Mouse (Mus musculus) MEL (cell line): ENCODE results near the gene Tssk6. TPM values are rescaled to one million over a fixed set of nuclear protein-coding genes. Genes with fewer than 3 reads are reported as not detected.

ENCODE experiments used
- DNase-seq: peaks from one replicate; pipeline ENCODE4 v3.0.0; 2011; ENCODE audit warnings: low read depth, low spot score
- H3K27ac ChIP-seq: 2 replicates; pipeline ENCODE4 v1.5.1; 2012; ENCODE audit warnings: low read depth, mild to moderate bottlenecking, control low read depth, low read length, moderate library complexity; ENCODE audit not compliant: control insufficient read depth
- H3K27me3 ChIP-seq, 2 experiments: fragments of 150-350 bp in 1 of 2; sonication (generic) in 1 of 2; 2 replicates each; pipeline ENCODE4 v1.6.1; 2012; ENCODE audit warnings: low read length in 2 of 2, mild to moderate bottlenecking in 2 of 2, improper control_type of control experiment in 1 of 2, moderate library complexity in 1 of 2; ENCODE audit not compliant: insufficient read depth in 2 of 2, control insufficient read depth in 1 of 2
- H3K36me3 ChIP-seq, 2 experiments: 2 replicates each; pipeline ENCODE4 v1.6.1; 2012 to 2014; ENCODE audit warnings: low read length in 2 of 2, improper control_type of control experiment in 1 of 2, inconsistent platforms in 1 of 2, mild to moderate bottlenecking in 1 of 2; ENCODE audit not compliant: insufficient read depth in 2 of 2, control insufficient read depth in 1 of 2
- H3K4me1 ChIP-seq, 2 experiments: fragments of 150-350 bp in 1 of 2; sonication (generic) in 1 of 2; 2 replicates each; pipeline ENCODE4 v1.6.1; 2012; ENCODE audit warnings: low read length in 2 of 2, improper control_type of control experiment in 1 of 2, mild to moderate bottlenecking in 1 of 2; ENCODE audit not compliant: insufficient read depth in 2 of 2, control insufficient read depth in 1 of 2
- H3K4me3 ChIP-seq, 2 experiments: fragments of 150-350 bp in 1 of 2; sonication (generic) in 1 of 2; 2 replicates each; pipeline ENCODE4 v1.5.1; 2012; ENCODE audit warnings: low read depth in 2 of 2, low read length in 2 of 2, mild to moderate bottlenecking in 2 of 2, moderate library complexity in 2 of 2, control low read depth in 1 of 2, improper control_type of control experiment in 1 of 2; ENCODE audit not compliant: control insufficient read depth in 1 of 2, insufficient read depth in 1 of 2
- H3K79me2 ChIP-seq: 2 replicates; pipeline ENCODE4 v1.6.1; 2012; ENCODE audit warnings: mild to moderate bottlenecking, low read length, moderate library complexity; ENCODE audit not compliant: control insufficient read depth, poor library complexity, insufficient read depth
- H3K9ac ChIP-seq: 2 replicates; pipeline ENCODE4 v1.6.1; 2012; ENCODE audit warnings: low read depth, mild to moderate bottlenecking, control low read depth, low read length, moderate library complexity; ENCODE audit not compliant: control insufficient read depth, poor library complexity, severe bottlenecking
- H3K9me3 ChIP-seq: fragments of 150-350 bp; sonication (generic); replicated peaks from 2 replicates; pipeline ENCODE4 v1.6.1; 2012; ENCODE audit warnings: mild to moderate bottlenecking, low read length, improper control_type of control experiment, moderate library complexity; ENCODE audit not compliant: insufficient read depth
- BHLHE40 ChIP-seq: IDR thresholded peaks from 2 replicates; pipeline ENCODE4 v1.6.1; 2012; ENCODE audit warnings: low read depth, mild to moderate bottlenecking, inconsistent platforms, low read length, improper control_type of control experiment, borderline replicate concordance
- CHD2 ChIP-seq: IDR thresholded peaks from 2 replicates; pipeline ENCODE4 v1.6.1; 2011; ENCODE audit warnings: low read length, improper control_type of control experiment
- CTCF ChIP-seq, 3 experiments: IDR thresholded peaks in 2 of 3; conservative IDR thresholded peaks in 1 of 3; 2 replicates each; pipeline ENCODE4 v1.5.1; 2011 to 2012; ENCODE audit warnings: low read length in 3 of 3, low read depth in 2 of 3, mild to moderate bottlenecking in 2 of 3, improper control_type of control experiment in 1 of 3, inconsistent platforms in 1 of 3, mixed read lengths in 1 of 3, moderate library complexity in 1 of 3; ENCODE audit not compliant: control insufficient read depth in 1 of 3, insufficient read depth in 1 of 3, poor library complexity in 1 of 3, severe bottlenecking in 1 of 3
- E2F4 ChIP-seq: IDR thresholded peaks from 2 replicates; pipeline ENCODE4 v1.6.1; 2011; ENCODE audit warnings: low read depth, low read length, improper control_type of control experiment, borderline replicate concordance
- EP300 ChIP-seq, 2 experiments: IDR thresholded peaks; 2 replicates each; pipeline ENCODE4 v1.6.1; 2011; ENCODE audit warnings: improper control_type of control experiment in 2 of 2, low read length in 2 of 2, low read depth in 1 of 2, mild to moderate bottlenecking in 1 of 2
- ETS1 ChIP-seq: IDR thresholded peaks from 2 replicates; pipeline ENCODE4 v1.6.1; 2012; ENCODE audit warnings: low read depth, mild to moderate bottlenecking, inconsistent platforms, low read length, improper control_type of control experiment, moderate library complexity
- GABPA ChIP-seq: IDR thresholded peaks from 2 replicates; pipeline ENCODE4 v1.6.1; 2012; ENCODE audit warnings: low read depth, mild to moderate bottlenecking, inconsistent platforms, low read length, improper control_type of control experiment, moderate library complexity
- GATA1 ChIP-seq: IDR thresholded peaks from 2 replicates; pipeline ENCODE4 v1.6.1; 2011; ENCODE audit warnings: low read depth, low read length, improper control_type of control experiment
- HCFC1 ChIP-seq: IDR thresholded peaks from 2 replicates; pipeline ENCODE4 v1.6.1; 2012; ENCODE audit warnings: low read depth, mild to moderate bottlenecking, inconsistent platforms, low read length, improper control_type of control experiment, moderate library complexity
- KAT2A ChIP-seq: conservative IDR thresholded peaks from 2 replicates; pipeline ENCODE4 v1.6.1; 2012; ENCODE audit warnings: low read depth, low read length, improper control_type of control experiment, inconsistent platforms
- MAFK ChIP-seq: IDR thresholded peaks from 2 replicates; pipeline ENCODE4 v1.6.1; 2011; ENCODE audit warnings: low read depth, mild to moderate bottlenecking, low read length, improper control_type of control experiment, borderline replicate concordance
- MXI1 ChIP-seq: IDR thresholded peaks from 2 replicates; pipeline ENCODE4 v1.6.1; 2011; ENCODE audit warnings: mild to moderate bottlenecking, low read depth, low read length, improper control_type of control experiment
- MYC ChIP-seq: IDR thresholded peaks from 2 replicates; pipeline ENCODE4 v1.6.1; 2011; ENCODE audit warnings: low read depth, mild to moderate bottlenecking, low read length, improper control_type of control experiment, moderate library complexity
- NRF1 ChIP-seq: IDR thresholded peaks from 2 replicates; pipeline ENCODE4 v1.6.1; 2014; ENCODE audit warnings: low read depth, mild to moderate bottlenecking, inconsistent platforms, low read length, improper control_type of control experiment, moderate library complexity; ENCODE audit not compliant: poor library complexity, insufficient read depth, severe bottlenecking
- POLR2AphosphoS2 ChIP-seq: IDR thresholded peaks from 2 replicates; pipeline ENCODE4 v1.6.1; 2011; ENCODE audit warnings: low read length, improper control_type of control experiment
- SMC3 ChIP-seq: IDR thresholded peaks from 2 replicates; pipeline ENCODE4 v1.6.1; 2011; ENCODE audit warnings: low read depth, low read length, improper control_type of control experiment
- TAL1 ChIP-seq: IDR thresholded peaks from 2 replicates; pipeline ENCODE4 v1.6.1; 2012; ENCODE audit warnings: mild to moderate bottlenecking, inconsistent platforms, low read length, moderate library complexity, mixed read lengths
- USF1 ChIP-seq: IDR thresholded peaks from 2 replicates; pipeline ENCODE4 v1.6.1; 2014; ENCODE audit warnings: low read depth, mild to moderate bottlenecking, inconsistent platforms, low read length, improper control_type of control experiment, moderate library complexity
- USF2 ChIP-seq, 2 experiments: IDR thresholded peaks; 2 replicates each; pipeline ENCODE4 v1.6.1; 2011 to 2012; ENCODE audit warnings: improper control_type of control experiment in 2 of 2, low read length in 2 of 2, borderline replicate concordance in 1 of 2, inconsistent platforms in 1 of 2, low read depth in 1 of 2, mild to moderate bottlenecking in 1 of 2; ENCODE audit not compliant: insufficient read depth in 1 of 2
- ZKSCAN1 ChIP-seq: IDR thresholded peaks from 2 replicates; pipeline ENCODE4 v1.6.1; 2012; ENCODE audit warnings: low read depth, mild to moderate bottlenecking, inconsistent platforms, low read length, improper control_type of control experiment, moderate library complexity
- ZNF384 ChIP-seq: IDR thresholded peaks from 2 replicates; pipeline ENCODE4 v1.6.1; 2012; ENCODE audit warnings: low read depth, mild to moderate bottlenecking, inconsistent platforms, low read length, improper control_type of control experiment
- polyA plus RNA-seq, 2 experiments: library from polyadenylated mRNA; stranded (reverse) in 1 of 2; unstranded in 1 of 2; fragments of >175 nt in 1 of 2; fragments of >200 nt in 1 of 2; gene quantifications; 2 replicates each; pipeline versions ENCODE4 v1.2.1 to v1.2.4; 2012; ENCODE audit warnings: low replicate concordance in 2 of 2, low read depth in 1 of 2; ENCODE audit not compliant: insufficient read length in 2 of 2, insufficient read depth in 1 of 2, missing spikeins in 1 of 2
- total RNA-seq: library from RNA; depleted of rRNA; stranded (reverse); fragments of 300-350 nt; gene quantifications from 2 replicates; pipeline ENCODE4 v1.2.3, GENCODE M21; 2012

Tssk6 gene
- total and polyA plus RNA-seq, 3 experiments = 3.4 to 3.8 TPM; not detected in 1

DNA sequence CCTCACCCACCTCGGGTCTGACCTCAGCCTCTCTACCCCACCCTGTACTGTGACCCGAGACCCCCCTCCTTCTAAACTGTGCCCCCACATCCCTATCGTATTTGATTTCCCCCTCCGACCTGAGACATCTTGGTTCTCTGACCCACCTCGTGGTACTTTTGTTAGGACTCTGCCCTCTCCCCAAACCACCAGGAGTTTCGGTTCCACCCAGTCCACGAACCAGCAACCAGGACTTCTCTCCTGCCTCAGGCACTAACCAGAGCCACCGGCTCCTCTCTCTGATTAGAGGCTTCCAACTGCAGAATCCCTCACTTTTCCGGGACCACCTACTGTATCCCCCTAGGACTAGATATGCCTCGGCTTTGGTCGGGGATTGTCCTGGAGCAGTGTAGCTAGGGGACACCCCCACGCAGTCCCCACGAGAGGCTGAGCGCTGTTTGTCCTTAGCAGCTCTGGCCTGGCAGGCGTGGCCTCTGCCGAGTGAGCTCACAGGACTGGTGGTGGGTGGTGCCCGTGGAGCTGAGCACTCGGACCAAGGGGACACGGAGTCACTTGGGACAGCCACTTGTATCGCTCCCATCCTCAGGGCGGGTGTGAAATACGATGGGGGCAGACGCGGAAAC is 13.6 kb upstream of the Tssk6 start:
- H3K79me2 ChIP-seq = no peaks in the 10 kb centered on the region
- H3K27me3 ChIP-seq = no peaks in the 10 kb centered on the region
- no peak overlapping the region for H3K27ac ChIP-seq
- no peak for TF ChIP-seq ETS1
- no peaks in the 10 kb centered on the region for H3K36me3 ChIP-seq
- H3K9me3 ChIP-seq = no peaks in the 10 kb centered on the region
- no peaks in the 10 kb centered on the region for H3K4me1 ChIP-seq
- H3K4me3 ChIP-seq = no peak overlapping the region
- DNase-seq = no peak
- no peak overlapping the region for H3K9ac ChIP-seq

DNA sequence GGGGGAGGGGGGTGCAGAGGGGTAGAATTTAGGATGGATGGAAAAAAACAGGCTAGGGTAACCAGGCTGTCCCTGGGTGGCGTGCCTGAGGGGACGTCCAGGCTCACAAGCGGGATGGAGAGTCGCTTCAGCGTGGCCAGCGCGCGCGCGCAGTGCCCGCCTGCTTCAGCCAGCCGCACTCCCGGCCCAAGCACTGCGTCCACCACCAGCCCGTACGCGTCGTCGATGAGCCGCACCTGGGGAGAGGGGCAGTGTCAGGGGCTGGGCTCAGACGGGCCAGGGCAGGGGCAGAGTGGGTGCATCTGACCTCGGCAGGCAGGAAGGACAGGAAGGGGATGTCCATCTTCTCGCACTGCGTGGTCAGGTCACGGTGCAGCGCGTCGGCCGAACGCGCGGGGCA is 13.1 kb upstream of the Tssk6 start:
- Histone ChIP-seq H3K4me1 (no peaks in the 10 kb centered on the region), H3K9ac (no peak overlapping the region), H3K9me3 (no peaks in the 10 kb centered on the region), H3K27me3 (no peaks in the 10 kb centered on the region), H3K4me3 (no peak overlapping the region), H3K27ac (no peak overlapping the region), H3K36me3 (no peaks in the 10 kb centered on the region), H3K79me2 (no peaks in the 10 kb centered on the region)
- TF ChIP-seq NRF1 (no peak), EP300 (IDR thresholded peaks at IDR 0.05; ENCODE audit: low read depth in 1 of 2, low read length in 2 of 2) (no peak), USF2 (IDR thresholded peaks at IDR 0.05; ENCODE audit: borderline replicate concordance in 1 of 2, insufficient read depth in 1 of 2, low read depth in 1 of 2, low read length in 2 of 2) (no peak), TAL1 (no peak), MAFK (no peak), MXI1 (no peak), GABPA (no peak), KAT2A (no peak), ZKSCAN1 (no peak), CHD2 (no peak), GATA1 (no peak), BHLHE40 (no peak)
- no peak for DNase-seq

DNA sequence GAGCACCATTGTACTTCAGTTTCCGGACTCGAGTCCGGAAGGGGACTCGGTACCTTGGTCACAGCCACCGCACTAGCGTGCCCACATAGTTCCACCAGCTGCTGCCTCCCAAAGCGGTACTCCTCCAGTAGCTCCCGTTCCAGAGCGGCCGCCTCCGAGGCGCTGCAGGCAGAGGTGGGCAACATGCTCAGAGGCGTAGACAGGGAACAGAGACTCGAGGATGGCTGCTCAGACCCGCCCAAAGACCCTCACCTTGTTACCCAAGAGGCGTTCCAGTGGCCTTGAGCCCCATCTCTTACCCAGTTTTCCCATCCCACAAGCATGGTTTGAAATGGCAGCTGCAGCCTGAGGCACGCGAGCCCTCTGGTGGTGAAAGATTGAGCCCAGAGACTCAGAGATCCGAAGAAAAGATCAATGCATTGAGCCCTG is 11.2 kb upstream of the Tssk6 start:
- no peaks in the 10 kb centered on the region for H3K36me3 ChIP-seq
- no peak overlapping the region for H3K4me3 ChIP-seq
- H3K27ac ChIP-seq = no peak overlapping the region
- H3K79me2 ChIP-seq = 0 out of 2 replicates have a peak, but pooled peaks cover 1% of the 10 kb centered on the region
- no peaks in the 10 kb centered on the region for H3K4me1 ChIP-seq
- TF ChIP-seq HCFC1 (no peak), USF1 (no peak), MYC (no peak), KAT2A (no peak), SMC3 (peak; percentile 24; the same call in 1 of the 2 replicates), POLR2AphosphoS2 (no peak), E2F4 (no peak), CTCF (IDR thresholded peaks at IDR 0.05 in 2 of 3, conservative IDR thresholded peaks at IDR 0.05 in 1 of 3; ENCODE audit: control insufficient read depth in 1 of 3, insufficient read depth in 1 of 3, low read depth in 2 of 3, low read length in 3 of 3, poor library complexity in 1 of 3, severe bottlenecking in 1 of 3) (peak in 2 of 3 experiments; percentile 30 to 32; a peak in 4 of 6 replicates), ZNF384 (no peak)
- TF ChIP-seq, all 39 proteins: peak for 2
- Histone ChIP-seq H3K9me3 (no peaks in the 10 kb centered on the region), H3K27me3 (no peaks in the 10 kb centered on the region), H3K9ac (no peak overlapping the region)
- no peak for DNase-seq
